Mouse (Mus musculus): ENCODE measurements at regions not wholly inside any gene's neighbourhood (a gene's known extent, or its start where the extent isn't known, plus 50 kb on each side); places are given as distances from the start of the nearest gene placed in this dataset.

DNA sequence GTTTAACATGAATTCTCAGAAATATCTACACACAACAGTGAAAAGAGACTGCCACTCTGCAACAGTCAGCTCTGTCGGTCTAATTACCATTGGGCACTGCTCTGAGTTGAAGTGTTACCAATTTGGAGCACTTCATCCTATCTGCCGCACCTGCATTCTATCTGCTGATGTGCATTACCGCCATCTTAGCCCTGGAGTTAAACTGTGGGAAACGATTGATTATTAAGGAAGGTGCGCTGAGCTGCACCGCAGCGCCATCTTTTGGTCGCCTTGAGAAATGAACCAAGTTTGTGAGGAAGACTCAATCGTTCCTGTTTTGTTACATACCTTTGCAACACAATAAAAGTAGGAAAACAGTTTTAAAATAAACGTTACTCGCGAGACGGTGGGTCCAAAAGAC, 110.5 kb downstream of the Rergl start:
- TF ChIP-seq CTCF (IDR thresholded peaks at IDR 0.05; ENCODE audit: borderline replicate concordance, extremely low read depth, insufficient read depth, insufficient read length): peak; percentile 94
- TF ChIP-seq POLR2A (IDR thresholded peaks at IDR 0.05; ENCODE audit: borderline replicate concordance, extremely low read depth, insufficient read depth, insufficient read length, poor library complexity, severe bottlenecking): no peak
- peak; percentile 89 for DNase-seq (ENCODE audit: low read depth)

DNA sequence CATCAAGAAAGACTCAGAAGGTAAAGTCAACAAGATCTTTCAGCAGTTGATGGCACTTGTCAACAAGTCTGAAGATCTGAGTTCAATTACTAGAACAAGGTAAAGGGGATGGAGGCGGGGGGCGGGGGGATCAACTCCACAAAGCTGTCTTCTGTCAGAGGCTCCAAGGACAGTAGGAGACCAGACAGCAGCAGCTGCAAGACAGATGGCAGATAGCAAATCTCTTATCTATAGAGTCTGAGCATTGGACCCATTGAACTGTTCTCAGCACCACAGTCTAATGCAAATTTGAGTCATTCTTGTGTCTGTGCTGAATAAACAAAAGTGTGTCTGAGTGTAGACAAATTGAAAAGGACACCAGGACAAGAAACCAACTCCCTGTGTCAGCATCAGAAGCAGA, 150.8 kb downstream of the Rergl start:
- DNase-seq (ENCODE audit: low read depth): no peak
- TF ChIP-seq POLR2A (IDR thresholded peaks at IDR 0.05; ENCODE audit: borderline replicate concordance, extremely low read depth, insufficient read depth, insufficient read length, poor library complexity, severe bottlenecking): no peak
- no peak for TF ChIP-seq CTCF (IDR thresholded peaks at IDR 0.05; ENCODE audit: borderline replicate concordance, extremely low read depth, insufficient read depth, insufficient read length)

DNA sequence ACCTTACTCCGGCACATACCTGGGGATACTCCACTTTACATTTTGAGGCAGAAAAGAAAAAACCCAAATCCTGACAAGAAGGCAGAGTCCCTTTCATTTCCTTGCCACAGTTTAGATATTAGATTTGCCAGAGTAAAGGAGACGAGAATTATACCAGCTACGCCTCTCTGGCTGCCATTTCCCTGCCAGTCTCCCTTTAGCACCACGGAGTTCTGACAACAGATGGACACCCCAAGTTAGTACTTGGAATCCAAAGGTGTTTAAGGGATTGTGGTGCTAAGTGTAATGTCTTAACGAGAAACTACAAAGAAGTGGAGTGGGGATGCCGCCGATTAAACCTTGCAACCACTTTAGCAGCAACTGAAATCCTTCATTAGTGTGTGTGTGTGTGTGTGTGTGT, 176.6 kb downstream of the Rergl start:
- TF ChIP-seq CTCF (IDR thresholded peaks at IDR 0.05; ENCODE audit: borderline replicate concordance, extremely low read depth, insufficient read depth, insufficient read length) (no peak), POLR2A (IDR thresholded peaks at IDR 0.05; ENCODE audit: borderline replicate concordance, extremely low read depth, insufficient read depth, insufficient read length, poor library complexity, severe bottlenecking) (no peak)
- no peak for DNase-seq (ENCODE audit: low read depth)

DNA sequence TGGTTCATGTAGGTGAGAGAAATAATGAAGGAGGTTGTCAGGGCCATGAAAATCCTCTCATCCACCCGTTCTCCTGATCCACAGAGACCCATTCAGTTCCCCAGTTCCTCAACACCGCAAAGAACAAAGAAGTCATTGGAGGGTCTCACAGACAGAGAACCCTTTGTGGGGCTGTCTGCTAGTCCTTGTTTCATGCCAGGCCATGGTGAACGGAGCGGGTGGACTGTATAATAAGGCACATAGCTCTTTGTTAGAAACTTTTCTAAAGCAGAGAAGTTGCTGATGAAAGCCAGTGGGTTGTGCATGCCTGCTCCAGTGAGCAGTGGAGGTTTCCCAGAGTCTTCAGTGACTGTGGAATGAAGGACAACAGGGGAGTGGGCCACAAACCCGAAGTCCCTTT, 194.1 kb downstream of the Rergl start:
- peak; percentile 77 for DNase-seq (ENCODE audit: low read depth)
- TF ChIP-seq CTCF (IDR thresholded peaks at IDR 0.05; ENCODE audit: borderline replicate concordance, extremely low read depth, insufficient read depth, insufficient read length) (no peak), POLR2A (IDR thresholded peaks at IDR 0.05; ENCODE audit: borderline replicate concordance, extremely low read depth, insufficient read depth, insufficient read length, poor library complexity, severe bottlenecking) (no peak)

DNA sequence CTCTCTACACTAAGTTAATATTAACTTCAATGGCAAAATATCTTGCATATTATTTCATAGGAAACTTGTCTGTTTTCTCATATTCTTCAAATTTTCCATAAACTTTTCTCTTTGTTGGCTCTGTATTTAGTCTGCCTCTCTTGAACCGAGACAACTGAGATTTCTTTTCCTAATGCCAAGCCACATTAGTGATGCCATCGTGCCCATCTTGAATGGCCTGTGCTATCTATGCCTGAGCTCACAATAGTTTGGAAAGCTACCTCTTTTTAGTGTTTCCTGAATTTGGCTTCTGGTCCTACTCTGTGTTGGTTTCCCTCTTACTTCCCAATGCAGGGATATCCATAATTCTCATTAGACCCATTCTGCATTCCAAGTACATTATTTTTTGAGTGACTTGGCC, 197.5 kb downstream of the Rergl start:
- no peak for TF ChIP-seq POLR2A (IDR thresholded peaks at IDR 0.05; ENCODE audit: borderline replicate concordance, extremely low read depth, insufficient read depth, insufficient read length, poor library complexity, severe bottlenecking)
- no peak for TF ChIP-seq CTCF (IDR thresholded peaks at IDR 0.05; ENCODE audit: borderline replicate concordance, extremely low read depth, insufficient read depth, insufficient read length)
- no peak for DNase-seq (ENCODE audit: low read depth)

DNA sequence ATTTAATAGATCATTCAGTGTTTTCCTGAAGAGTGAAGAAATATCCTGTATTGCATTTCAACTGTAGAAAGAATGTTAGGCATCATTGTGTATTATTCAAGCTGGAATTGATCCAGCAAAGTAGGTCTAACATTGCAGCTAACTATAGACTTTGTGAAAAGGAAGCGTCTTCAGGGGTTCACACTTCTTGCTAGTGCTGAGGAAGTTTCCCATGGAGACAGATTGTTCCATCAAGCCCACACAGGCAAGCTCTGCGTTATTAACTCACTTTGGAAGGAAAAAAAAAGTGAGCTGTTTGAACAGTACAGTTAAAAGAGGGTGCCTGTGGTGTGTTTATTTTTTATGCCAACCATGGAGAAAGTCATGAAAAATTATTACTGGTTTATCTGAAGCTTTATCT, 206.1 kb downstream of the Rergl start:
- DNase-seq (ENCODE audit: low read depth): peak; percentile 19

DNA sequence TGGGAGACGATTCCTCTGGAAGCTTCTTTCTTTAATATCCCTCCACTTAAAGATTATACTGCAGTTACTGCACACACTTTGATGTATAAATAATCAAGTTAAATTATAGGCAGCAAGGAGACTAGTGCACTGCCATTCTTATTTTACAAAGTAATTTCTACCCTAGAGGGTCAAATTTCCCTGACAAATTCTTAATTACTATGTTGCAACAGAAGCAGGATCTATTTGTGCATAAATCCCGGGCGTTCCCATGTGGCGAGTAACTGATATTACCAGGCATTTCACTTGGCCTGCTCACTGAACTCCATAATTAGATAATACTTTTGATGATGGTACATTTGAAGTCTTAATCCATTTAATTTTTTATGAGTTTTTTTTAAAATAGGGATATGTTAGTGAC, 222.7 kb downstream of the Rergl start:
- peak; percentile 60 for DNase-seq (ENCODE audit: low read depth)
- TF ChIP-seq POLR2A (IDR thresholded peaks at IDR 0.05; ENCODE audit: borderline replicate concordance, extremely low read depth, insufficient read depth, insufficient read length, poor library complexity, severe bottlenecking): no peak
- no peak for TF ChIP-seq CTCF (IDR thresholded peaks at IDR 0.05; ENCODE audit: borderline replicate concordance, extremely low read depth, insufficient read depth, insufficient read length)

More for the DNA sequence above, 206.1 kb downstream of the Rergl start:
- no peak for TF ChIP-seq POLR2A (IDR thresholded peaks at IDR 0.05; ENCODE audit: borderline replicate concordance, extremely low read depth, insufficient read depth, insufficient read length, poor library complexity, severe bottlenecking)
- TF ChIP-seq CTCF (IDR thresholded peaks at IDR 0.05; ENCODE audit: borderline replicate concordance, extremely low read depth, insufficient read depth, insufficient read length): no peak

DNA sequence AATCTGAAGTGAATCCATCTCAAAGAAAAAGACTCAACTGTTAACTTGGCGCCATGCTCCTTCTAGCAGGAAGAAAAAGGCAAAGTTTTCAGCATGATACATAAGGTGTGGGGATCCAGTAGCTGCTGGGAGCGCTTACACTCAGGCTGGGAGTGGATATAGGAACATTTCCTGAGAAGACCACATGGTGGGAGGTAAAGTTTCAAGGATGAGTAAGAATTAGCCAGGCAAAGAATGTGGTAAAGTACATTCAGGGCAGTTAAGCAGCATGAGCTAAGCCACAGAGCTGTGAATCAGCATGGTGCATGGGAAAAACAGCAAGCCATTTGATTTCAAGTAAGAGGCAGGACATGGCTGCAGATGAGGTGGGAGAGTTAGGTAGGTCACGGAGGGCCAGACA, 226.3 kb downstream of the Rergl start:
- TF ChIP-seq POLR2A (IDR thresholded peaks at IDR 0.05; ENCODE audit: borderline replicate concordance, extremely low read depth, insufficient read depth, insufficient read length, poor library complexity, severe bottlenecking): no peak
- no peak for TF ChIP-seq CTCF (IDR thresholded peaks at IDR 0.05; ENCODE audit: borderline replicate concordance, extremely low read depth, insufficient read depth, insufficient read length)

DNA sequence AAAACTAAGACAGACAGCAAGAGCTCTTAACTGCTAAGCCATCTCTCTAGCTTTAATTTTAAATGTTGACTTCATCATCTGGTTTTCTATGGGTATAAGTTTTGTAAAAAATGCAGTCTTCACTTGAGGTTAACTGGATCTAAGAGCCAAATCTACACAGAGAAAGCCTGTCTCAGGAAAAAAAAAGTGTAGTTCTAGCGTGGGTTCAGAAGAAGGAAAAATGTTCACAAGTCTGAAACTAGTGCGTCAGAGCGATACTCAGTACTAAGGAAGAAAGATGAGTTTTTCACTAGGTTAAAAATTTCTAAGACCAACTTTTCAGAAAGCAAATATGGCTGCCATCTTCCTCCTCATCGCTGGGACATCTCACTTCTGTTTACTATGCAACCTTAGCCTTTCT, 248.1 kb downstream of the Rergl start:
- no peak for TF ChIP-seq CTCF (IDR thresholded peaks at IDR 0.05; ENCODE audit: borderline replicate concordance, extremely low read depth, insufficient read depth, insufficient read length)
- no peak for TF ChIP-seq POLR2A (IDR thresholded peaks at IDR 0.05; ENCODE audit: borderline replicate concordance, extremely low read depth, insufficient read depth, insufficient read length, poor library complexity, severe bottlenecking)
- DNase-seq (ENCODE audit: low read depth): no peak

More for the DNA sequence above, 226.3 kb downstream of the Rergl start:
- no peak for DNase-seq (ENCODE audit: low read depth)

DNA sequence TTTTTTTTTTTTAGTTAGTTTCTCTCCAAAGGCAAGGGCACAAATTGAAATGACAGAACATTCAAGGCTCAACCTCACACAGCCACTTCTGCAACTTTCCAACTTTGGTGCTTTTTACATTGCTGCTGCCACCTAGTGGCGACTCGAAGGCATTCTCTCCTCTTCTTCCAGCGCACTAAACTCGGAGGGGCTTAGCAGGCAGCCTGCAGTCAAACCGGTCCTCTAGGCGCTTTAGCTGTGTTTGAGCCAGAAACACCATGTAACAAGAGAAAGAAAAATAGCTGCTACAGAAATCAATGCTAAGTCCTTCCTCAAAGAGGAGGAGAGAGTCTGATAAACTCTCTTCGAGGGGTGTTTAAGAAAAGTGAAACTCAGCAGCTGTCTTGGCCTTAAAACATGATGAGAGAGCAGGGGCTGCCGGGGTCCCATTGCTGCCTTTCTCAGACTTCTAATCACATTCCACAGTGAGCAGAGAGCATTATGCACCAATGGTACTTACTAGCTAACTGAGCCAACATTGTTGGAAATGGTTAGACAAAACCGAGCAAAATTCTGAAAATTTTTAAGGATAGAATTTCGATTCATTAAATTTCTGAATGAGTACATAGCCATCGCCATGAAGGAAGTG, 252.7 kb downstream of the Rergl start:
- peak; percentile 92 for DNase-seq (ENCODE audit: low read depth)
- TF ChIP-seq CTCF (IDR thresholded peaks at IDR 0.05; ENCODE audit: borderline replicate concordance, extremely low read depth, insufficient read depth, insufficient read length) (peak; percentile 91), POLR2A (IDR thresholded peaks at IDR 0.05; ENCODE audit: borderline replicate concordance, extremely low read depth, insufficient read depth, insufficient read length, poor library complexity, severe bottlenecking) (no peak)

DNA sequence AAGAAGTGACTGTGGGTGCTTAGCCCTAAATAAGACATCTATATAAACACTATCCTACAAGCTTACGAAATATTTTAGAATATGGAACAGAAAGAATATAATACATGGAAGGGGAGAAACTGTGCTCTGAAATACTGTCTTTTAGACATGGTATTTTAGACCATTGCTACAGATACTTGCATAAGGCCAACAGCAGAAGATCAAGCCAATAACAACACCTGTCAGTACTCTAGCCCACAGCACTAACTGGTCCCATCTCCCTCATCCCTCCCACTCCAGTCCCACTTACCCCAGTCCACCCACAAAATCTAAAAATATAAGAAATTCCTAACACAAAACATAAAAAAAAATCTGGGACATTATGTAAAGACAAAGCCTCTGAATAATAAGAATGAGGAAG, 275.6 kb downstream of the Rergl start:
- DNase-seq (ENCODE audit: low read depth): no peak
- TF ChIP-seq POLR2A (IDR thresholded peaks at IDR 0.05; ENCODE audit: borderline replicate concordance, extremely low read depth, insufficient read depth, insufficient read length, poor library complexity, severe bottlenecking) (no peak), CTCF (IDR thresholded peaks at IDR 0.05; ENCODE audit: borderline replicate concordance, extremely low read depth, insufficient read depth, insufficient read length) (no peak)

DNA sequence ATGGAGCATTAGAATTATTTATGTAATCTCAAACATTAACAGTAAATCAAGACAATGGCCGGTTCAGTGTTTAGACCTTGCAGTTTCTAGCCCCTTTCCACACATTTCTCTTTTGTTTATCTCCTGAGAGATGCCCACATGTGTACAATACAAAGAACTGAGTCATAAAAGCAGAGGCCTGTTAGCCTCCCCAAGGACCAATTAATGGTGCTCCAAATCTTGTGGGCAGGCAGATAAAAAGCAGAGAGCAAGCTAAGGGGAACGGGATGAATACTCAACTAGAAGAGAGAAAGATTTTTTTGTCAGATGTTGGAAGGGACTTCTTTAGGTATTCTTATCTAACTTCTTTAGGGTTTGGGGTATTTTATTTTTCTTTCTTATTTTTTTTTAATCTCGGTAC, 287.3 kb downstream of the Rergl start:
- TF ChIP-seq CTCF (IDR thresholded peaks at IDR 0.05; ENCODE audit: borderline replicate concordance, extremely low read depth, insufficient read depth, insufficient read length) (no peak), POLR2A (IDR thresholded peaks at IDR 0.05; ENCODE audit: borderline replicate concordance, extremely low read depth, insufficient read depth, insufficient read length, poor library complexity, severe bottlenecking) (no peak)
- DNase-seq (ENCODE audit: low read depth): peak; percentile 51
